Mouse (Mus musculus) embryo, embryonic 10 days (tissue): ENCODE data around the gene Olfr618.
"Not testable (repeated sequence)": the region's sequence is repeated elsewhere in the genome, so short reads cannot be mapped to it uniquely, and the experiment has no call there.

Experiments used
- DNase-seq: peaks from one replicate; pipeline ENCODE4 v3.0.0-alpha.2; 2015; ENCODE audit warnings: low spot score

Olfr618 gene

GRCm38 (mm10) chr7:103589803-103590202 lies at the start of gene Olfr618:
Gene Olfr618 (plus strand): TSS chr7:103590103.
- DNase-seq, result no peak

- not testable (repeated sequence) for DNase-seq
These were observed 47.3 kb upstream of the Olfr618 start, which contains the start of gene Olfr612 for GRCm38 (mm10) chr7:103542617-103543016. Gene Olfr612 (minus strand): TSS chr7:103542717.

- no peak for DNase-seq
These were observed 42.1 kb upstream of the Olfr618 start, which contains the start of gene Olfr613 for GRCm38 (mm10) chr7:103547774-103548173. Gene Olfr613 (plus strand): TSS chr7:103548074.

GRCm38 (mm10) chr7:103555779-103556178 lies 34.1 kb upstream of the Olfr618 start, which contains the start of gene Olfr615:
Gene Olfr615 (plus strand): TSS chr7:103556079.
- no peak for DNase-seq

GRCm38 (mm10) chr7:103569043-103569442 lies 20.9 kb upstream of the Olfr618 start, which contains the start of gene Olfr616:
Gene Olfr616 (minus strand): TSS chr7:103569143.
- no peak for DNase-seq

- no peak for DNase-seq
These were observed 17.1 kb upstream of the Olfr618 start, which contains the start of gene Olfr617 for GRCm38 (mm10) chr7:103572761-103573160. Gene Olfr617 (plus strand): TSS chr7:103573061.

GRCm38 (mm10) chr7:103600275-103600674 lies 10.4 kb downstream of the Olfr618 start, which contains the start of gene Olfr619:
Gene Olfr619 (plus strand): TSS chr7:103600575.
- DNase-seq, result no peak

- DNase-seq, result no peak
These were observed 17.5 kb downstream of the Olfr618 start for GRCm38 (mm10) chr7:103607425-103607824.

- no peak for DNase-seq
These were observed 22.5 kb downstream of the Olfr618 start, which contains the start of gene Olfr620 for GRCm38 (mm10) chr7:103612434-103612833. Gene Olfr620 (minus strand): TSS chr7:103612534.

GRCm38 (mm10) chr7:103636795-103637194 lies 46.9 kb downstream of the Olfr618 start:
- no peak for DNase-seq

- no peak for DNase-seq
These were observed 52.7 kb downstream of the Olfr618 start, which contains the start of gene Olfr622 for GRCm38 (mm10) chr7:103642602-103643001. Gene Olfr622 (minus strand): TSS chr7:103642702.

- no peak for DNase-seq
These were observed 54.2 kb downstream of the Olfr618 start for GRCm38 (mm10) chr7:103644070-103644469.
